Mouse (Mus musculus): ENCODE data around the gene Tmem132a.

Tmem132a gene

GRCm38 (mm10) chr19:10869886-10870527 is at the start of gene Tmem132a:
Gene Tmem132a (minus strand): TSS chr19:10869940.
- DNase-seq (ENCODE audit: low spot score), result no peak

DNA sequence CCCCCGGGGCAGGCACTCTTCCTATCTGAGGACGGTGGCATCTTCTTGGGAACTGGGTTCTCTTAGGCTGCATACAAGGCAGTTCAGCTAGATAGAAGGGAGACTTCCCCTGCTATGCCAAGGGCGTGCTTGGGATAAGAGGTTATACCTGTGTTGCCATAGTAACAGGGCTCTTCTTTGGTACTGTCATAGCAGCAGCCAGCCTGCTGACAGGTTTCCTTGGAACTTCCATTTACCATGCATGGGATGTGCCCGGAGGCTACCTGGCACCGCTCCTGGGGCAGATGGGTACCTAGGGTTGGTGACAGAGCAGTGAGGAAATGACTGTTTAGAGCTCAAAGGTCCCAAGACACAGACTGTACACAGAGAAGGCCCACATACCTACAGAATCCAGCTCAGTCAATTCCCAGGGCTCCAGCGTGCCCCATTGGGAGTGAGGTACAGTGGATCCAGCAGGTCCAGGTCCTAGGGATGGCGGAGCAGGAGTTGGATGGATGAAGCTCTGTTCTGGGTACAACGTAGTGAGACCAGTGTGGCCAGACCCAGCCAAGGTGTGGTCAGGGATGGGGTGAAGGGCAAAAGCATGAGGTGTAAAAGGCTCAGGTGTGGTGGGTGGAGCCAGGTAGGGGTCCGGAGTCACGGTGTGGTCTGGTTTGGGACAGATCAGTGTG is 48.7 kb upstream of the Tmem132a start:
- no peak for DNase-seq (ENCODE audit: low spot score)

- DNase-seq (ENCODE audit: low spot score), result no peak
Observed at GRCm38 (mm10) chr19:10916506-10916905, 46.8 kb upstream of the Tmem132a start.

DNA sequence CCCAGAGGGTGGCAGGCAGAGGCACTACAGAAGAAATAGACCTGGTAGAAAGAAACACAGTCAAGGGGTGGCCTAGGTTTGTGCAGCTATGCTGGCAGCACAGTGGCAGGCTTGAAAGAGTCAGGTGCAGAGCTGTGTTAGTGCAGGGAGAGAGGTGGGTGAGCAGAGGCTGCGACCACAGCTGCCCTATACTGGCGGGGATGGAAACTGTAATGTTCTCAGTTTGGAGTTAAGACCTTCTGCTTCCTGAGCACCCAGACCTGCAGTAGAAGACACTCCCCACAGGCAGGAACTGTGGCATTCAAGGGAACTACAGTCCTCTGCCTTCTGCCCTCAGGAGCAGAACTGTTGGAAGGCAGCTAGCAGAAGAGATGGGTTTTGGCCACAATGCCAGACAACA is 45.1 kb upstream of the Tmem132a start:
- no peak for DNase-seq (ENCODE audit: low spot score)

DNA sequence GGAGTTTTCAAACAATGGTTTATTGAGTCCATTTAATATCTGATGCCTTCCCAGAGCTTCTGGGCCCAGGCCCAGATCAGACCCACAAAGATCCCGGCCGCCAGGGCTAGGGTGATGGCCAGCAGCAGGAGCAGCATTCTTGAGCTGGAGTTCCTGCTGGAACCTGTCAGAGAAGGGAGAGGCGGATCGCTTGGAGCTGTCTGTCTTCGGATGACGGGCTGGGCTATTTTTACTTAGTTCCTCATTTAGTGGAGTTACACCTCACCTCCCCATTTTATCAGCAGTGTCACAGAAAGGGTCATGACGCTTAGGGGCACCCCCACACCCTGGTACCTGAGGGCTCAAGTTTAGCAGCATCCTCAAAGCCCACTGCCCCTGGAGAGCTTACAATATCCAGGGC is 44.6 kb upstream of the Tmem132a start:
- DNase-seq (ENCODE audit: low spot score), result no peak

DNA sequence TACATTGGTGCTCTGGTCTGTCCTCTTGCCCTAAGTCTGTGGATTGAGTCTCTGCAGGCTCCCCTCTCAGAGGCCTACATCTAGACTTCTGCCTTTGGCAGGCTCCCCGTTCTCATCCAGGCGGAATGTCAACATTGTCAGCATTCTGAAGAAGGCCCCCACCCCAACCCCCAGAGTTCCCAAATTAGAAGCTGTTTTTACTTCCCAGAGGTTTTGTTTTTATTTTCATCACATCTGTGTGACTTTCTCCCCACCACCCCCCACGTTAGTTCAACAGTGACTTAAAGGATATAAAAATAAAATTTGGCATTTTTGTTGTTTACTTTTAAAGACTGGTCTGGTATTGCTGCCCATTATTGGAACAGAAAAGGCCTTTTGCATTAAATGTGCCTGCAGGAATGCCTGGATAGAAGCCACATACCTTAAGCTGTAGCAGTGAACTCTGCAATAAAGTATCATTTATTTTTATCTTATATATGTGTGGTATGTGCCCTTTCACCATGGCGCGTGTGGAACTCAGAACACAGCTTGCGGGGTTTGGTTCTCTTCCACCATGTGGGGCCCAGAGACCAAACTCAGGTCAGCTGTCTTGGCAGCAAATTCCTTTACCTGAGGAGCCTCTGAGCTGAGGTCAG is 39.5 kb upstream of the Tmem132a start:
- DNase-seq (ENCODE audit: low spot score), result no peak

DNA sequence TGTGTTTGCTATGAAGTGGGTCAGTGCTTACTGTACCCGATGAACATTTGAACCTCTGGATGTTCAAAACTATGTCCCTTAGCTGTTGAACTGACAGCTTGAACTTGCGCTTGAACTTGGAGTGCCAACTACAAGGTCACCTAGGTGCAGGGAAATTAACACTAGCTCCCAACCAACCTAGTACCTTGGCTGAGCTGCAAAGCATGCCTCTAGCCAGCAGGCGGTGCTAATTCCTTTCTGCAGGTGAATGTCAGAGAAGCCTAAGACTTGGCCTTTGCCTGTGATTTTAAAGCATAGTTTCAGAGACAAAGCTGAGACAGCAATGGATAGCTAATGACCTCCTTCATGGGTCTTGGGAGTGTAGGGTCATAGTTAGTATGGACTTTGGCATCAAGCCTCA is 38.2 kb upstream of the Tmem132a start:
- peak; percentile 60 for DNase-seq (ENCODE audit: low spot score)

GRCm38 (mm10) chr19:10905728-10906000 is 35.9 kb upstream of the Tmem132a start:
- DNase-seq (ENCODE audit: low spot score), result no peak

GRCm38 (mm10) chr19:10904927-10905727 is 35.4 kb upstream of the Tmem132a start:
- DNase-seq (ENCODE audit: low spot score), result peak; percentile 55

DNA sequence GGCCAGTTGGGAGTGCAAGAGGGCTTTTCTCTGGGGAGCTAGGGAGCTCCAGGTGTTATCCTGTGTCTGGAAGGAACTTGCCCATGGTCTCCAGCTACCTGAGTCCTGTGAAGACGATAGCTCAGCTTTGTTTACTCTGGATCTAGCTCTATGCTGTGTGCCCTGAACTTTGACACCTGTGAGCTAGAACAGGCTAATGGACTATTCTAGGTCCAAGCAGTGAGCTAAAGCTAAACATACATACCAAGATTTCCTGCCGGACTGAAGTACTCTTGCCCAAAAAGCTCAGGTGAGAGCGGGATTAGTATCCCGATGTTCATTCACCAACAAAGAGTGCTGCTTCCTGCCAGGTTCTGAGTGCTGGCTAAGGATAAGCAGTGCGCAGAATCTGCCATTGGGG is 34.8 kb upstream of the Tmem132a start:
- DNase-seq (ENCODE audit: low spot score), result no peak

DNA sequence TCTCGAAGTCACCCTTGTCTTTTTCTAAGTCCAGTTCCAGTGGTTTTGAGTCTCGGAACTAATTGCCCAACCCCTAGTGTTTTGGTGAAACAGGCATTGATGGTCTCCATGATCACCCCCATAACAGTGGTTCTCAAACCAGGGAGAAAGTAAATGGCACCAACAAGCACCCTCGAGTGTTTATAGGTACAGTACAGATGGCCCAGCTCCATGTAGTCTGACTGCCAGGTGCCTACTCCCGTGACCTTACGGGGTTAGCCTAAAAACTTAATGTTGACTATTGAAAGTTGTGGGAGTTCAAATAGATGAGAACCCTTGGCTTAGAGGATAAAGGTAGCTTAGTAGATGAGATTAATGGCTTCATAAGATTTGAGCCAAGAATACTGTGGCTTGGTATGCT is 31.3 kb upstream of the Tmem132a start:
- DNase-seq (ENCODE audit: low spot score), result no peak

- DNase-seq (ENCODE audit: low spot score), result no peak
Observed at GRCm38 (mm10) chr19:10900315-10900714, 30.6 kb upstream of the Tmem132a start.

- no peak for DNase-seq (ENCODE audit: low spot score)
Observed at GRCm38 (mm10) chr19:10897491-10897890, 27.8 kb upstream of the Tmem132a start.

DNA sequence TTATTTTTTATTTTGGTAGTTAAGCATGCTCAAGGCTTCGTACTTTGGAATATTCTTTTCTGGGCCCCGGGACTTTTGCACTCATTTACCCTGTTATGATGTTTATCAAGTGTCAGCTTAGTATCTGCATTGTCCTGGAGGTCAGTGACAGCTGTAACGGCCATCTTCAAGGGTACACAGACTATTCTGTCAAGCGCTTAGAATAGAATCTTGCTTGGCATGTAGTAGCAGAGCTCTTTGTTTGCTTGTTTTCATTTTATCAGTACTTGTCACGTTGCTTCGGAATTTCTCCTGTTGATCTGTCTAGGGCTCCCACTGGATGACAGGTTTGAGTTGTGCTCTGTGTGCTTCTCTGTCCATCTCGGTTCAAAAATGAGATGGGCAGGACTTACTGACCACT is 27.1 kb upstream of the Tmem132a start:
- DNase-seq (ENCODE audit: low spot score), result no peak

GRCm38 (mm10) chr19:10895708-10896107 is 26.0 kb upstream of the Tmem132a start:
- no peak for DNase-seq (ENCODE audit: low spot score)

DNA sequence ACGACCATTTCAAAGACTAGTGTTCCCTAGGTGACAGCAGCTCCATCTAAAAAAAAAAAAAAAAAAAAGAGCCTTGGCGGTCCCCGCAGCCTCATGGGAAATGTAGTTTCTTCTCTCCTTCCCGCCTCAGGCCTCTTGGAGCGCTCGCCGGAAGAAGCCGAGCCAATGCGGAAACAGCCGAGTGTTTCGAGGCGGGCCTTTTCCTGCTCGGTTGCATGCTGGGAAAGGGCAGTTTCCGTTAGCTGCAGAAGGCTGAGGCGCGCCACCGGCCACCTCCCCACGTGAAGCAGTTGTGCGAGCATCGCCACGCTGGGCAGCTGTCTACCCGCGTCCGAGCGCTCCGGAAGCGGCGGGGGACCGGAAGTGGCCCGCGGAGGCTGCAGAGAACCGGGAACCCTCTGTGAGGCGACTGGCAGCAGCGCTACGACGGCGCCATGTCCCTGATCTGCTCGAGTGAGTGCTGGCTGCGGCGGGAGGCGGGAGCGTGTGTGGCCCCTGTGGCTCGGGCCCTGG is 25.3 kb upstream of the Tmem132a start, which contains the start of gene Prpf19:
Gene Prpf19 (plus strand): TSS at position 216 of the 513 bp plus-strand sequence.
- peak; percentile 97 for DNase-seq (ENCODE audit: low spot score)

DNA sequence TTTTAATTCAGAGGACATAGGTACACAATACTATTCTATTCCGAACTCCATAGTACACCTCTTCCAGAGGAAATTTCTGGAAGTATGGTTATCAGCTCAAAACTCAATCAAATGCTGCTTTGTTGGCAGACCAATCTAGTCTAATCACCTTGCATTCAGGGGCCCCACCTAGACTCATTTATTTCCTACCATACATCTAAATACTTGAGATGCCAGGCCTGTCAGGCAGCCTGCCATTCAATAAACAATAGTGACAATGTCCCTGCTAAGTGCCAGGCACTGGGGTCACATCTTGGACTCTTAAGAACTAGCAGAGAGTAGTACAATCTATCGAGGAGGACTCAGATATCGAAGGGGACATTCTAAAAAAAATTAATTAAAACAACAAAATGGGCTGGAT is 22.5 kb upstream of the Tmem132a start:
- DNase-seq (ENCODE audit: low spot score), result no peak

- peak; percentile 90 for DNase-seq (ENCODE audit: low spot score)
Observed at GRCm38 (mm10) chr19:10881426-10882154, 11.8 kb upstream of the Tmem132a start, which contains the start of gene Tmem109. Gene Tmem109 (minus strand): TSS chr19:10882001.

GRCm38 (mm10) chr19:10880975-10881425 is 11.3 kb upstream of the Tmem132a start:
- no peak for DNase-seq (ENCODE audit: low spot score)

- DNase-seq (ENCODE audit: low spot score), result peak; percentile 40
Observed at GRCm38 (mm10) chr19:10880085-10880974, 10.6 kb upstream of the Tmem132a start.

All from ovary, postnatal 36 days (tissue).